Mouse (Mus musculus) neutrophil, adult 5-6 weeks (primary cell): ENCODE data around the gene Grik3. TPM values are rescaled to one million over a fixed set of nuclear protein-coding genes. Genes with fewer than 3 reads are reported as not detected.

Source experiments
- ATAC-seq: fragments of 151-379, 151-347 bp; 2 replicates; pipeline ENCODE4 v1.8.0; 2017; ENCODE audit warnings: mild to moderate bottlenecking, moderate TSS enrichment; ENCODE audit not compliant: insufficient number of reproducible peaks, poor library complexity, low FRiP score, severe bottlenecking; ENCODE audit errors: extremely low read depth
- total RNA-seq: library from RNA; stranded (forward); fragments of 200-1000 nt; gene quantifications from 2 replicates; pipeline ENCODE4 v1.2.3, GENCODE M21; 2017

Grik3 gene
- total RNA-seq, result not detected in 2 replicates

DNA sequence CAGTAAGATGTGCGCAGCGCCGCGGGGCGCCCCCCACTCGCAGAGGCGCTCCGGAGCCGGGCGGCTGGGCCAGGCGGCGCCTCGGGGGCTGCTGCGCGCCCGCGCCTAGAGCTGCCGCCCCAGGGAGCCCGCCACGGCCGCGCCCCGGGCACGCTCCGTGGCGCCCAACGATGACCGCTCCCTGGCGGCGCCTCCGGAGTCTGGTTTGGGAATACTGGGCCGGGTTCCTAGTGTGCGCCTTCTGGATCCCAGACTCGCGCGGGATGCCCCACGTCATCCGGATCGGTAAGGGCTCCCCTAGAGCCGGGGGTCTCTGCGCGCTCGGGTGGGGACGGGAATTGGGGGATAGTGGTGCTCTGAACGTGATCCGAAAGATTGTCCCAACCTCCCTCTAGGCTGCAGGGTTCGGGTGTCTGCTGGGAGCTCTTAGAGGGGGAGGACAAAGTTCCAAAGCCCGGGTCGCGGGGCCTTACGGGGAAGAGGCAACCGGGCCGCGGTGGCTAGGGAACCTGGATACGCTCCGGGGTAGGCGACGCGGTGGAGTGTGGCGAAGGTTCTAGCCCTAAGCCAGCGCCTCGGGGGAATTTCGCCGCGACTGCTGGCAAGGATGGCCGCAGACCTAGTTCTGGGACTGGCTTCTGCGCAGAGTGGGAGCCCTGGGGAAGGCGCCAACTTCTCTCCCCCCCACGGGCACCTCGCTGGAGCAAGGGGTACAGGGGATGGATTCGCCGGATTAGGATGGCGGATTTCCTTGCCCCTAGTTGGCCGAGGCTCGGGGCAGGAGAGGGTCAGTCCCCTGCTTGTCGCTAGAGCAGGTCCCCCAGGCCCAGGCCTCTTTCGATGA is at the start of gene Grik3:
Gene Grik3 (plus strand): TSS at position 40 of the 844 bp plus-strand sequence.
- ATAC-seq, result no peak

DNA sequence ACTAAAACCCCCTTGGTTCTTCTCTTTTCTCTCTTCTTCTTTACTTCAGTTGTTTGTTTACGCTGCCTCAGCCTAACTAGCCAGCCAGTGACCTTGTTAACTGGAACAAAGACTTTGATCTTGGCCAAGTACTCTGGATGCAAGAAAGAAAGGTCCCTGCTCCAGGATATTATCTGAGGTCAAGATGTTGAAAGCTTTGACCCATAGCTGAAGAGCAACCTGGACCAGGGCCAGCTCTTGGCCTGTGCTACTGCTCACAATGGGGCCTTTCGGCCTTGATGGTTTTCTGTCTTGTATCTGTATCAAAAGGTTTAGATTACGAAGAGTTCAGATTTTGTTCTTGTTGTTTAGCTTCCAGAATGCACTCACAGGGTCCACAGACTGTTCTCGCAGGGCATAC is 48.7 kb upstream of the Grik3 start:
- ATAC-seq, result no peak

DNA sequence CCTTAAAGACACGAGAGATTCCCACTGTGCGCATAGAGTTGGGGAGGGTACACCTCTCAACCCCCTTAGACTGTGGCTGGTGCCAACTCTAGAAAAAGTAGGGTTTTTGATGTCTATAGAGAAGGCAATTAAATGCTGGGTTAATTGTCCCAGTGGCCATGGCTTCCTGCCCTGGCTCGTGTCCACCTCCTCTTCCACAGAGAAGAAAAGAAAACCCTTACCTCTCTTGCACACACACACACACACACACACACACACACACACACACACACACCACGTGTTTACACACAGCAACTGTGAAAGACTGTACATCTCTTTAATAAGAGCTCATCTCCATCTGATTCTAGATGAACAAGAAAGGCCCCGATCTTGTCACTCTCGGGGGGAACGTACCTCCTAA is 46.1 kb upstream of the Grik3 start:
- no peak for ATAC-seq

DNA sequence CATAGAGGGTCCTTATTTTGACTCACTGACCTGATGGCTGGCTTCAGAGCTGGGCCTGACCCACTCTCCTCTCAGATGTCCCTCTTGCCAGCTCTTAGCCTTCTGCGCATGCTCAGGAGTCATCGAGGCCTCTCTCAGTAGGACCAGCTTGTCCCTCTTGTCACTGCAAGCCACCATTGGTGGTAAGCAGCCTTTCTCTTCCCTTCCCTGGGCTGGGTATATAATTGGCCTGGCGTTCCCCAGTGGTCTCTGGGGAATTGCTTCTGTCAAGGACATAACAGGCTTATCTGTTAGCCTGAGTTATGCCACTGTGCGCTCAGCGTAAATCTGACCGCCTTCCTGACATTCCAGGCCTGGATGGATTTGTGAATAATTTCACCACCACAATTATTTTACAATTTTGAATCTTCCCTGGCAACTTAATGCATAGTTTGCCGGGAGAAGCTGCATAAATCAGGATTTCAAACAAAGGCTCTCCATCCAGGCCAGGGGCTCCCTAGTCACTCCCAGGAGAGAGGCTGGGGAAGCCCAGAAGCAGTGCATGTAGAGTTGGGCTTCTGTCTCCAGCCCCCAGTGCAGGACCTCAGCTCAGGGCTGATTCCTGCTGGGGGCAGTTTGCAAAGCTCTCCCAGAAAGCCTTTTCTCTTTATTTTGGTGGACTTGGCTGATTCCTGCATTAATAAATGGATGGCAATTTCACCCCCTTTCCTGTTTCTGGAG is 39.7 kb upstream of the Grik3 start:
- no peak for ATAC-seq

DNA sequence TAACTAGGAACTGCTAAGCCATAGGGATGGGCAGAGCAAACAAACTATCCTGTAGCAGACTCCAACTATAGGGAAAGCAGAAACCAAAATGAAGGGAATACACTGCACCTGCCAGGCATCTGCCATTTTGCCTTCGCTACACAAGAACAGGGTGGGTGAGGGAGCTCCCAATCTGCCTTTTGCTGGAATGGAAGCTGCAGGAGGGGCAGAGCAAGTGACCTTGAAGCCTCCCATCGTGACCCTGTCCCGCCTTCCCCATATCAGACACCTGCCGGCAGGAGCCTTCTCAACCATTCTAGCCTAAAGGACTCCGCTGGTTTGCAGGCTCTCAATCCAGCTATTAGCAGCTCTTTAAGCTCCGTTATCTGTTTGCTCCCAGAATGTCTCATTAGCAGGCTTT is 38.7 kb upstream of the Grik3 start:
- no peak for ATAC-seq

DNA sequence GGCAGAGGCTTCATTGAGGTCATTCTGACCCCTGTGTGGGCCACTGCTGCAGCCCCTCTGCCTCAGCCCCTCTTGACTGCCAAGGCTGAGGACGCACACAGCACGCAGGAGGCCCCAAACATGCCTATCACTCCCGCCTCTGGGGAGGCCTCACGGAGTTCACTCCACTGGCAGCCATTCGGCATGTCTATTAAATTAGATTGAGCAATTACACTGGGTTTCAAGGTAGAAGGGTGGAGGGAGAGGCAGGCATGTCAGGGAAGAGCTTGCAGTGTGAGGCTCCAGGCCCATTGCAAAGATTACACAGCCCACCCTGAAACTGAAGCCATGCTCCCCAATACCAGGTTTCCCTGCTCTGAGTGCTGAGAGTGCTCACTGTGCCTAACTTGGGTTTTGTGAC is 34.0 kb upstream of the Grik3 start:
- ATAC-seq, result no peak

DNA sequence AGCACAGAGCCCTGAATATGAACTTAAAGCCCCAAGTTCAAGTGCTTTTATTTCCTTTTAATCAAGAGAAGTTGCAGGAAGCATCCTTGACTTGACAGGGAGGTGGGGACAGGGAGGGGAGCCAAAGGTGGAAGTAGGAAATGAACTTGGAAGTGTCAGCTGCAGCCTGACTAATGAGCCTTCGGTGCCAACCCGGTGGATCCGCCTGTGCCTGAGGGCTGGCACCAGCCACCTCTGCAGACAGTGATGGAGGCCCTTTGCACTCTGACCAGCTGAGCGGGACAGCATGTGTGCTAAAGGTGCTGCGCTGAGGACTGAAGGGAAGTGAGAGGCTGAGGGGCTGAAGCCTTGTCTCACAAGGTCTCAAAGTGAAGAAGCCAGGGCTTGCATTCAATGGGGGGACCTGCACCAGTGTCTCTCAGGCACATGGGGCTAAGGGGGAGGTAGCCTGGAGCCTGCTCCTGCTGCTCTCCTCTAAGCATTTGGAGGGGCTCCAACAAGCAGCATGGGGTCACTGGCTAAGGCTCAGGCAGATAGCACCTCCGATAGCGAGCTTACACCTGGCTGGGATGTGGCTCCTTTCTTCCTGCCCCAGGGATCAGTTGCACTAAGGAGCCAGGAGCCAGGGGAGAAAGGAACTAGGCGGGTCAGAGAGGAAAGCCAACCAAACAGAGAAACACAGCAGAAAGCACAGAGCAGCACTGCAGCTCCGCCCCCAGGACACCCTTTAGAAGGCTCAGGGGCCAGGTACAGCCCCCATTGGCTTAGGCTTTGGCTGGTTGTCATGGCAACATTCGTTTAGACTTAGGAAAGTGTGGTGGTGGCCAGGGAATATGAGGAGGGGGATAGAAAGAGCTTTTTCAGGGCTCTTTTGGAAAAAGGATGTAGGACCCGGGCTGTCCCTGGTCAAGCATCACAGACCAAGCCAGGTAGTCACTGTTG is 33.1 kb upstream of the Grik3 start:
- no peak for ATAC-seq

DNA sequence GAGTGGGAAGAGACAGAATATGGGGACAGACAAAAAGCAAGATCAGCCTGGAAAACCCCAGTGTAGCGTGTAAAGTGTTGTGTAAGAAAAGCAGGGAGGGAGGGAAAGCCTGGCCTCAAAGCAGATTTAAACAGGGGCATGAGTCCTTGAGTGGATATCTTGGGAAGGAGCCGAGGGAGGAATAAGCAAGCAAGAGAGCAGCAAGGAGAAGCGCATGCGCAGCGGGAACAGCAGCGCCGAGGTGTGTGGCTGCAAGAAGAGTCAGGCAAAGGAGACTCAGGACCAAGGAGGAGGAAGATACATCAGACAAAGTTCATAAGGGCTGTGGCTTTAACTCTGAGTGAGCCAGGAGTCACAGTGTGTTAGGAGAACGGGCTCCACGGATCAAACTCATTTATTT is 30.7 kb upstream of the Grik3 start:
- no peak for ATAC-seq

DNA sequence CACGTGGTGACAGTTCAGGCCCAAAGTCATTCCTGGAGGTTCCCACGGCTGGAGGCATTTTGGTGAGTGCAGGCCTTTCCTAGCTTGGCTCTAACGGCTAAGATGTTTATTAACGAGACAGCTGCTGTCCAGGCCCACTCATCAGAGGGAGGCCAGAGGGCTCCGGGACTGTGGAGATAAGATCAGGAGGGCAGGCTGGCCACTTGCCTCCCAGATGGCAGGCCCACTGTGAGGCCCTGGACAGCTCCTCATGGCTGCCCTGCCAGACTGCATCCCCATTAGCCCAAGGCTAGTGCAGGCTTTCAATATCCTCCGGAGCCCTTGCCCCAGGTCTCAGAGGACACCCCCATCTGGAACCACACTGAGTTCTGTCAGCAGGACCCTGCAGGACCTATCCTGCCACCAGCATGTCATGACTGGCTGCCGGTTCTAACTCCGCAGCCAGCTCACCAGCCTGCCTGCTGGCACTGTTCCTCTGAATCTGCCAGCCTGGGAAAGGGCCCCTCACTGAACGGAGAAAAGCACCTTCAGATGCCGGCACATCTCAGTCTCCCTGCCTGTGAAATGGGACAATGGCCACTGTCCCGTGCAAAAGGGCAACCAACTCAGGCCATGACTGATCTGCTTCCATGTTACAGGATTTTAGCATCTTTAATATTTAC is 20.7 kb upstream of the Grik3 start:
- ATAC-seq, result no peak

DNA sequence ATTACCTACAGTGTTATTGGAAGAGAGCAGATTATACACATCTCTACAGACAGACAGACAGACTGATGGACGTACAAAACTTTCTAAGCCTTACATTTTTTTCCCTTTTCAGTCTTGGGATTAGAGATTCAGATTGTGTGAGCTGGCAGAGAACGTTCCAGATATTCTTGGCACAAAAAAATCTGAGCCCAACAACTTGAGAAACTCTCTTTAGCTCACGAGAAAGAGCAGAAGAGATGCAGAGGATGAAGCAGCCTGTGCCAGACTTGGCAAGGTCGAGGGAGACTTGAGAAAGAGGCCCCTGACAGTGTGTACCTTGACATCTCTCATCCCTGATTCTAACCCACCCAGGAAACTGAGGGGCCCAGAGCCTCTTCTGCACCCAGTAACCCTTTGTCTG is 15.6 kb upstream of the Grik3 start:
- no peak for ATAC-seq

DNA sequence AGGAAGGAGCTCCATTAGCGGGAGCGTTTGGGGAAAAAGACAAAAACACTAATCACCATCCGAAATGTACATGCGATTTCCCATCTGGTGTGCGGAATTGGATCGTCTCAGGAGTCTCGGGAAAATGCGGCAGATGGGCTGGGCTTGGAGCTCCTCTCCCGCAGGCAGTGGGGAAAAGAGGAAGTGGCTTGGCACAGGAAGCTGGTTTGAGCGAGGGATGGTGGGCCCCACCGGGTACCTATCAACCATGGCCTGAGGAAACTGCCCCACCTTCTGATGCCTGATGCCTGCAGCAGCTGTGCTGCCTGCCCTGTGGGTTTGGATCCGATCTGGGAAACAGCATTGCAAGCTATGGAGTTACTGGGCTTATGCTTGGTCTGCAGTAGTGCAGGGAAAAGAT is 12.4 kb upstream of the Grik3 start:
- no peak for ATAC-seq

DNA sequence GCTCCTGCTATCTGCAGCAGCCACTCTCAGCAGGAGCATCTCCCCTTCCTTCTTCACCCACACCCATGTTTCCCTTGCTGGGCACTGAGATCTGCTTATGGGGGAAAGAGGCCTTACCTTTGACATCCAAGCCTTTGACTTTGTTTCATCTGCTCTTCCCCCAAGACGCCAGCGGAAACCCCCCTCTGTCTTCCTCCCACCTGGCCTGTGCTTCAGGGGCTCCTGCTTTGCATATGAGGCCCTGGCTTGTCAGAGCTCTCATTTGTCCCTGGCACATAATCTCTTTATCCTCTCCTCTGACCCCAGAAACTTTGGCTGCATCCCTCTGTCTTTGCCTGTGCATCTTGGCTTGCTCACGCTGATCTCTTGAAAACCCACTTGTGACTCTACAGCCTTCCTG is 9.2 kb upstream of the Grik3 start:
- ATAC-seq, result no peak

DNA sequence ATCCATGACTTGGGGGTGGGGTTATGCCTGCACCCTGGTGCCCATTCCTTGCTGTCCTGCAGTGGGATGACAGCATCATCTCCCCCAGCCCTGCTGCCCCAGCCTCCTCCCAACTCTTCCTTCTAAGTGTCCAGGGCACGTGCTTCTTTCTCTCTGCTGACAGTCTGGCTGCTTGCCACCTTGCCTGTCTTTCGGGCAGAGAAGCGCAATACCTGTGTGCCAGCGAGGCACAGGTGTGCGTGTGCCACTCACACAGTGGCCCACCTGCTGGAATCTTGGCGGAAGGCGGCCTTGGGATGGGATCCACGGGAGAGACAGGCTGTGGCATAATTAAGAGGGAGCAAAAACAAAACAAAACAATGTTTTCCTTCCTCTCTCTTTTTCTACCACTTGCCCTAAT is 6.4 kb upstream of the Grik3 start:
- ATAC-seq, result no peak

DNA sequence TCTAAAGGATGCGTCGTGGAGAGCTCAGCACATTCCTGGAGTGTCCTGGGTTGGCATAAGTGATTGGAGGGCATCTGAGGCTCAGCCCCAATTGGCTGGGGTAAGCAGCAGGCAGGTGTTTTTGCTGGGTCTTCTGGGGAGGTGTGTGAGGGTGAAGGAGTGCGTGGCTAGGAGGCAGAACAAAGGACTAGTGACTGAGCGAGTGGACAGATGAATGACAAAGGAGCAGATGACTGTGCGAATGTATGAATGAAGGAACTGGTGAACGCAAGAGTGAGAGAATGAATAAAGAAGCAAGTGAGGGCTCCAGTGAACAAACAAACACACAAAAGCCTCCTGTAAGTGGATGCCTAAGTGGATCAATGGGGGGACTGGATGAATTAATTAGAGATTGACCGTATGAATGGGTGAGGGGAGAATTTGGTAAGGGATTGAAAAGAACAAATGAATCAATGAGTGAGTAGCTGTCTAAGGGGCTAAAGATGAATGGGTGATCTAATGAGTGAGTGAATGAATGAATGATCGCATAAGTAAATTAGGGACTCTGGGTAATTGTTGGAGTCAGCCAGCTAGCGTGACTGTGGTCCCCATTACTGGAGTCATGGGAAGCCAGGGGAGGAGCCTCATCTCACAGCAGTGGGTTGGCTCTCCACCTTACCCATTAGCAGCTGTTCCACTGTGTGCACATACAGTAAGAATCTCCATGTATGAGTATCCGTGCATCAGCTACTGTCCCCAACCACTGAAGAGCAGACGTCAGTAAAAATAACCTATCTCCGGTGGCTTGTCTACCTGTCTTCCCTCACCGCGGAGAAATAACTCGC is 4.9 kb upstream of the Grik3 start:
- ATAC-seq, result no peak

DNA sequence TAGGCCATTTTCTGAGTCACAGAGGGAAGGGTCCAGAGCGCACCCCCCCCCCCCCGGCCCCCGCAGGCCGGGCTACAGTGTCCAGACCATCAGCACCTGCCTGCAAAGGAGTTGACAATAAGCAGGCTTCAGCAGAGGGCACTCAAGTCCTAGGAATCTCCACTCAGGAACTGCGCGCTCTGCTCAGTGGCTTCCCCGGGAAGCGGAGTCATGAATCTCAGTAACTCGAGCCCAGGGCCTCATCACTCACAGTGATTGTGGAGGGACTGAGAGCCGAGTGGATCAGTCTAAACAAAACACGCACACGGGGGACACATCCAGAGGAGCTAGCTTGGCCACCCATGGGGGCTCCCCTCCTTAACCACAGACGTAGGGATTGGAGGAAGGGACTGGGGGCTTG is 3.9 kb upstream of the Grik3 start:
- ATAC-seq, result no peak

DNA sequence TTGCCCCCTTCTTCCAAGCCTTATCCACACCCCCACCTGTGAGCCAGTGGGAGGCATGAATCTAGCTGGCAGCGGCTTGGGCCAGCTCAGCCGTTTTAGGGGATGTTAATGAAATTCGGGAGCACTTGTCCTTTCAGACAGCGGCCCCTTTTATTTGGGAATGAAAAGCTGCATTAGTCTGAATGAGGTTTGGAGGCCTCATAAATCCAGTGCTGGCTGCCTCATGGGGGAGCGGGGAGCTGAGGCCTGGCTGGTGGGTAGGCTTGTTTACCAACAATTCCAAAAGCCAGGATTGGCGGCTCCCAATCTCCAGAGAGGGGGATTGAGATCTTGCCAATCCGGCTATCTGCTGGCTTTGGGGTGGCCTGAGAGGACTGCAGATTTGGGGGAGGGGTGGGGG is 3.5 kb upstream of the Grik3 start:
- ATAC-seq, result no peak

DNA sequence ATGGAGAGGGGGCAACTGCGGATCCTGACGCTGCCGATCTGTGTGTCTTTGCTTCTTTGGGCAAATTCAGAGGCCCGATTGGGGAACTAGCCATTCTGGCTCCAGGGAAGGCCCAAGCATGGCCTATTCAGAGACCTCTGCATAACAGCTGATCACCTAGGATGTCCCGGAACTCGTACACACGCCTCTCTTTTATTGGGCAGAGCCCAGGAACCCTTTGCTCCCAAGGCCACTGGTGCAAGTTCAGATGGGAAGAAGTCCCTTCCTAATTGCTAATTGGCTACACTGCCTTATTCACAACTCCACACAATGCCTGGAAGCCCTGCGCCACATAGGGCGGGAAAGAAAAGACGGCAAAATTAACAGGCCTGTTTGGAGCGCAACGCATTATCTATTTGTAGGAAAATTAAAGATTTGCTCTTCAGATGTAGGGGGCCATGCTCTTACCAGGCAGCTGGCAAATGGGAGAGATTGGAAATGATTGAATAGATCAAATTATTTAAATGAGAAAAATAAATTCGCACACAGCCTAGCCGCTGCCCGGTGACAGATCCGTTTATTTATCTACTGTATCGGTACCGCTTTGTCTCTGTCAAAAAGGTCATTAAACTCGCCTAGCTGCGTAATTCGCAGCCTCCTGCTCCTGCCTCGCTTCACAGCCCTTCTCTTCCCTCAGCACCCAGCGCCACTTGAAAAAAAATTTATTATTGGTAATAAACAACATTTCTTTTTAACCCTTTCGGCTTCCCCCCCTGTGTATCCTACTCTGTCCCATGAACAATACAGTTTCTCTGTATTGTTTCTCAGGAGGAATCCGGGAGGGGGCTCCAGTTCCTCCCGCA is 1.5 kb upstream of the Grik3 start:
- ATAC-seq, result no peak
